Mouse (Mus musculus) retina, embryonic 14.5 days (tissue): ENCODE measurements at regions not wholly inside any gene's neighbourhood (a gene's known extent, or its start where the extent isn't known, plus 50 kb on each side); places are given as distances from the start of the nearest gene placed in this dataset.
"Not testable (repeated sequence)": the region's sequence is repeated elsewhere in the genome, so short reads cannot be mapped to it uniquely, and the experiment has no call there.

Experiments used
- DNase-seq: peaks from one replicate; pipeline ENCODE4 v3.0.0-alpha.2; 2015; ENCODE audit warnings: low spot score

GRCm38 (mm10) chr3:44122311-44122710 is 1255.9 kb upstream of the Pcdh10 start:
- DNase-seq, result peak; percentile 17

GRCm38 (mm10) chr3:44130657-44131056 is 1247.5 kb upstream of the Pcdh10 start:
- DNase-seq, result no peak

GRCm38 (mm10) chr3:44154526-44154925 is 1223.7 kb upstream of the Pcdh10 start:
- DNase-seq, result no peak

- not testable (repeated sequence) for DNase-seq
These were observed 1178.3 kb upstream of the Pcdh10 start for GRCm38 (mm10) chr3:44199876-44200275.

- not testable (repeated sequence) for DNase-seq
These were observed 1140.7 kb upstream of the Pcdh10 start for GRCm38 (mm10) chr3:44237532-44237931.
